Mouse (Mus musculus) liver, postnatal 0 days (tissue): Measurements from ENCODE around the gene Eml2. TPM values are rescaled to one million over a fixed set of nuclear protein-coding genes. Genes with fewer than 3 reads are reported as not detected.
A peak's percentile ranks its signal among the peaks of the same experiment; 100 is the strongest.

ENCODE experiments used
- ATAC-seq: fragments of 200-750 bp; cut with Nextera tagmentation; 2 replicates; pipeline ENCODE4 v1.8.0; 2017; ENCODE audit warnings: mild to moderate bottlenecking, moderate library complexity
- DNase-seq: peaks from one replicate; pipeline ENCODE4 v3.0.0-alpha.2; 2016
- H3K27ac ChIP-seq: fragments of 300-500 bp; sonication (generic); 2 replicates; pipeline ENCODE4 v1.5.1; 2014; ENCODE audit warnings: antibody characterized with exemption, moderate library complexity, mild to moderate bottlenecking, low read depth
- H3K27me3 ChIP-seq: fragments of 300-500 bp; sonication (generic); 2 replicates; pipeline ENCODE4 v1.6.1; 2014; ENCODE audit warnings: low read length, control low read depth, mixed read lengths; ENCODE audit not compliant: insufficient read depth
- H3K36me3 ChIP-seq: fragments of 300-500 bp; sonication (generic); replicated peaks from 2 replicates; pipeline ENCODE4 v1.6.1; 2014; ENCODE audit warnings: mild to moderate bottlenecking, control low read depth, low read length, moderate library complexity, mixed read lengths; ENCODE audit not compliant: insufficient read depth
- H3K4me1 ChIP-seq: fragments of 300-500 bp; sonication (generic); 2 replicates; pipeline ENCODE4 v1.6.1; 2014; ENCODE audit warnings: antibody characterized with exemption, mild to moderate bottlenecking, control low read depth; ENCODE audit not compliant: insufficient read depth
- H3K4me2 ChIP-seq: fragments of 300-500 bp; sonication (generic); 2 replicates; pipeline ENCODE4 v1.6.1; 2014; ENCODE audit warnings: low read depth, mild to moderate bottlenecking, low read length, moderate library complexity, mixed read lengths
- H3K4me3 ChIP-seq: fragments of 300-500 bp; sonication (generic); 2 replicates; pipeline ENCODE4 v1.5.1; 2014; ENCODE audit warnings: low read depth, low read length
- H3K9ac ChIP-seq: fragments of 300-500 bp; sonication (generic); replicated peaks from 2 replicates; pipeline ENCODE4 v1.6.1; 2014; ENCODE audit warnings: mild to moderate bottlenecking, moderate library complexity
- H3K9me3 ChIP-seq: fragments of 300-500 bp; sonication (generic); 2 replicates; pipeline ENCODE4 v1.6.1; 2016; ENCODE audit warnings: mild to moderate bottlenecking, control low read depth, low read length, mixed read lengths
- CTCF ChIP-seq: sonication (generic); IDR thresholded peaks from 2 replicates; pipeline ENCODE4 v1.5.1; 2016; ENCODE audit warnings: antibody characterized with exemption, low read depth
- EP300 ChIP-seq: IDR thresholded peaks from 2 replicates; pipeline ENCODE4 v1.6.1; 2016; ENCODE audit warnings: antibody characterized with exemption, low read depth, mild to moderate bottlenecking
- WGBS: fragments of 180-500 bp; shearing (Covaris S2); extraction: QIAGEN DNeasy Blood & Tissue Kit; methylation state at CpG from one replicate; pipeline ENCODE4 v1.1.7; 2014; ENCODE audit not compliant: insufficient replicate concordance; 5-methylcytosine and 5-hydroxymethylcytosine counted together
- polyA plus RNA-seq: library from polyadenylated mRNA; unstranded; fragments of >200 nt; fragmentation: Nextera tagmentation; extraction: Ambion mirVana; gene quantifications from 2 replicates; pipeline ENCODE4 v1.2.1, GENCODE M21; 2015

Gene Eml2
- polyA plus RNA-seq, 1 experiment from 2014 or later = 3.3 TPM

DNA sequence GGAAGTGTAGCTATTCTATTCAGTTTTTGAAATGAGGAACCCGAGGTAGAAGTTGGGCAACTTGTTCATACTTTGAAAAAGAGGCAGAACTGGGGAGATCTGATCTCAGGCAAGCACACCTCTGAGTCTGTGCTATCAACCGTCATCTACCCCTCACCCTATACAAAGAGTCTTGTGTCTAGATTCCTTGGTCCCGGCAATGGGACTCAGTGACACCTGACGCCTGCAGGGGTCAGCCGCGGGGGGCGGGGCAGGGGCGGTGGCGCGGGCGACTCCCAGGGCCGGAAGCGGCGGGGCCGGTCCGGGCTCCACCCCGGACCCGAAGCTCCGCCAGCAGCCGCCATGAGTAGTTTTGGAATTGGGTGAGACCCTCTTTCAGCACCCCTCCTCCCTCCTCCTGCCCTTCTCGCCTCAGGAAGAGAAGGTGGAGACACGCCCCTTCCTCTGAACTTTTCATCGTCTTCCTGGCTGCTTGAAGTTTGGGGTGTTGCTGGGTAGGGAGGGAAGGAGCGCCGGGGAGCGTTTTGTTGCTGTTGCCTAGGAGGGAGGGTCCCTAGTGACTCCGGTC lies 4.7 kb downstream of the Eml2 start:
- peak; percentile 74 for DNase-seq
- whole genome bisulfite sequencing = under 1% methylated on average over 27 of the region's 27 CpGs
- Histone ChIP-seq H3K4me3 (peak overlapping the region; percentile 70), H3K27ac (peak overlapping the region; percentile 44), H3K9me3 (no peaks in the 10 kb centered on the region), H3K36me3 (no peaks in the 10 kb centered on the region), H3K4me1 (peaks cover 28% of the 10 kb centered on the region), H3K27me3 (peaks cover 42% of the 10 kb centered on the region), H3K9ac (peak overlapping the region; percentile 74), H3K4me2 (peak overlapping the region; percentile 91)
- TF ChIP-seq CTCF (0 out of 2 replicates have a peak, but pooled peaks have one; percentile 6), EP300 (no peak)
- peak; percentile 70 for ATAC-seq

DNA sequence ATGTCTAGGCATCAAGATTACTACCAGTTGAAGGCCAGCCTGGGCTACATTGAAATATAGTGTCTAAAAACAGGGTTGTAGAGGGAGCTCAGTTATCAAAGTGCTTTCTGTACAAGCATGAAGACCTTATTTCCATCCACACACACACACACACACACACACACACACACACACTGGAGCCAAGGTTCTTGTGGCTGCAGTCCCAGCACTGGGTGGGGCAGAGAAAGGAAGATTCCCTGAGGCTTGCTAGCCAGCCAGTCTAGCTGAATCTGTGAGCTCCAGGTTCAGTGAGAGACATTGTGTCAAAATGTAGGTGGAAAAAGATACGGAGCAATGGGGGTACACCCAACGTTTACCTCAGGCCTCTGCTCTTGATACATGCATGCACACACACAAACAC lies 8.0 kb downstream of the Eml2 start:
- TF ChIP-seq EP300 = no peak
- no peak for TF ChIP-seq CTCF
- H3K27me3 ChIP-seq = peaks cover 10% of the 10 kb centered on the region
- WGBS = 75% methylated on average over 2 of the region's 2 CpGs
- H3K9me3 ChIP-seq = no peaks in the 10 kb centered on the region
- ATAC-seq (no peak), DNase-seq (no peak)
- no peaks in the 10 kb centered on the region for H3K36me3 ChIP-seq
- no peak overlapping the region for H3K9ac ChIP-seq
- H3K4me2 ChIP-seq = no peak overlapping the region
- H3K27ac ChIP-seq = no peak overlapping the region
- peaks cover 26% of the 10 kb centered on the region for H3K4me1 ChIP-seq
- no peak overlapping the region for H3K4me3 ChIP-seq

DNA sequence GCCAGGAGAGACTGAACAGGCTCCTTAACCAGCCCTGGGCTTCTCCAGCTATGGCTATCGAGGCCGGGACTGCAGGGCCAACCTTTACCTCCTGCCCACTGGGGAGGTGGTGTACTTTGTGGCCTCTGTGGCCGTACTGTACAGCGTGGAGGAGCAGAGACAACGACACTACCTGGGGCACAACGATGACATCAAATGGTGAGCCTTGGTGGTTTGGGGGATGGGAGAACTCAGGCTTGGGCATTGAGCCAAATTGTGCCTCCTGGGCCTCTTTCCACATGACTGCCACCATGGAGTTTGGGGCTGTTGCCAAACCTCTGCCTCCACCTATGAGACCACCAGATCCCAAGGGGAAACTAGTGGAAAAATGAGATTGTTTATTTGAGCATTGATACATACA lies 8.5 kb downstream of the Eml2 start:
- WGBS = 71% methylated on average over 6 of the region's 6 CpGs
- TF ChIP-seq CTCF (no peak), EP300 (no peak)
- H3K4me3 ChIP-seq = no peak overlapping the region
- H3K4me1 ChIP-seq = peaks cover 21% of the 10 kb centered on the region
- H3K27ac ChIP-seq = no peak overlapping the region
- no peaks in the 10 kb centered on the region for H3K36me3 ChIP-seq
- H3K9me3 ChIP-seq = no peaks in the 10 kb centered on the region
- H3K4me2 ChIP-seq = no peak overlapping the region
- H3K27me3 ChIP-seq = peaks cover 4% of the 10 kb centered on the region
- DNase-seq = peak; percentile 52
- peak; percentile 51; the same call in 1 of the 2 replicates for ATAC-seq
- H3K9ac ChIP-seq = 0 out of 2 replicates have a peak overlapping the region, but pooled peaks have one; percentile 11

GRCm38 (mm10) chr7:19194676-19195075 lies 18.5 kb downstream of the Eml2 start:
- H3K36me3 ChIP-seq = peaks cover 26% of the 10 kb centered on the region
- ATAC-seq = no peak
- H3K4me3 ChIP-seq = no peak overlapping the region
- TF ChIP-seq CTCF (peak; percentile 55), EP300 (no peak)
- 87% methylated on average over 4 of the region's 4 CpGs for WGBS
- H3K4me2 ChIP-seq = no peak overlapping the region
- no peaks in the 10 kb centered on the region for H3K27me3 ChIP-seq
- no peaks in the 10 kb centered on the region for H3K4me1 ChIP-seq
- DNase-seq = no peak
- no peak overlapping the region for H3K9ac ChIP-seq
- no peaks in the 10 kb centered on the region for H3K9me3 ChIP-seq
- H3K27ac ChIP-seq = no peak overlapping the region

- Histone ChIP-seq H3K4me1 (no peaks in the 10 kb centered on the region), H3K9me3 (no peaks in the 10 kb centered on the region), H3K4me3 (no peak overlapping the region), H3K4me2 (no peak overlapping the region), H3K36me3 (peaks cover 34% of the 10 kb centered on the region), H3K9ac (no peak overlapping the region), H3K27me3 (no peaks in the 10 kb centered on the region), H3K27ac (no peak overlapping the region)
- ATAC-seq (no peak), DNase-seq (peak; percentile 47)
- TF ChIP-seq EP300 = no peak
- TF ChIP-seq CTCF = peak; percentile 63
- WGBS = 56% methylated on average over 6 of the region's 6 CpGs
Observed at GRCm38 (mm10) chr7:19196676-19197075, 20.5 kb downstream of the Eml2 start.

- Histone ChIP-seq H3K9me3 (no peaks in the 10 kb centered on the region), H3K4me3 (no peak overlapping the region), H3K9ac (no peak overlapping the region), H3K36me3 (peaks cover 30% of the 10 kb centered on the region), H3K4me1 (no peaks in the 10 kb centered on the region), H3K27me3 (no peaks in the 10 kb centered on the region), H3K27ac (no peak overlapping the region), H3K4me2 (no peak overlapping the region)
- TF ChIP-seq EP300 (no peak), CTCF (peak; percentile 80)
- peak; percentile 69 for DNase-seq
- WGBS = 34% methylated on average over 2 of the region's 2 CpGs
- no peak for ATAC-seq
Observed at GRCm38 (mm10) chr7:19197985-19198384, 21.8 kb downstream of the Eml2 start.
